Mouse (Mus musculus): ENCODE measurements around the gene Klk9. TPM values are rescaled to one million over a fixed set of nuclear protein-coding genes. Genes with fewer than 3 reads are reported as not detected.

Gene Klk9
- polyA plus RNA-seq (2014; fragmentation: Nextera tagmentation; extraction: Ambion mirVana) = not detected in 2 replicates

GRCm38 (mm10) chr7:43791591-43791990 is at the start of gene Klk9:
Gene Klk9 (plus strand): TSS chr7:43791891.
- 70% methylated on average over 6 of the region's 7 CpGs for WGBS
- Histone ChIP-seq H3K9ac (ENCODE audit: low read length) (no peak within 1 kb of the TSS), H3K27ac (ENCODE audit: low read depth) (no peak within 1 kb of the TSS), H3K36me3 (ENCODE audit: control insufficient read depth, insufficient read depth, low read length) (no peaks in the 10 kb centered on the region), H3K4me2 (ENCODE audit: low read length) (no peak within 1 kb of the TSS), H3K4me3 (ENCODE audit: low read depth, low read length) (no peak within 1 kb of the TSS), H3K9me3 (ENCODE audit: control insufficient read depth, low read length) (no peaks in the 10 kb centered on the region), H3K4me1 (replicated peaks; ENCODE audit: control insufficient read depth, insufficient read depth, low read length) (0 out of 2 replicates have a peak, but pooled peaks cover 4% of the 10 kb centered on the region), H3K27me3 (replicated peaks; ENCODE audit: control insufficient read depth, insufficient read depth, low read length) (0 out of 2 replicates have a peak, but pooled peaks cover 5% of the 10 kb centered on the region)
- DNase-seq (ENCODE audit: low spot score) (no peak), ATAC-seq (replicated peaks; ENCODE audit: low FRiP score, low TSS enrichment, low read depth) (no peak)

DNA sequence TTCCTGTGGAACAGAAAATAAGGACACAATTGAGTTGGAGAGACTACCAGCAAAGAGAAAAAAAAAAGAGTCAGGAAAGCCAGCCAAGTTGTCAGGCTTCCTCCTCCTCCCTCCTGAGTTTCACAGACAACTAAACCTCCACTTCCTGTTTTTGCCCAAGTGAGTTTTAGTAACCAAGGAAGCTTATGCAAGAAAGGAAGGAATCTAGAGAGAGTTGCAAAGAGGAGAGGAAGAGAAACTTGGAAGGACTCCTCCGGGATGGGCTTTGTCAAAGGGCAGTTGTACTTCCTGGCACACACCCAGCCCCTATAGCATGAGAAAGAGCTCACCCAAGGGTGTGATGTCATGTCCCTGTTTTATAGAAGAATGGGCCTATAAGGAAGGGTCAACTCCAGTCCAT is 43.9 kb upstream of the Klk9 start:
- Histone ChIP-seq H3K36me3 (ENCODE audit: control insufficient read depth, insufficient read depth, low read length) (no peaks in the 10 kb centered on the region), H3K27ac (ENCODE audit: low read depth) (no peak overlapping the region), H3K9me3 (ENCODE audit: control insufficient read depth, low read length) (no peaks in the 10 kb centered on the region), H3K27me3 (replicated peaks; ENCODE audit: control insufficient read depth, insufficient read depth, low read length) (no peaks in the 10 kb centered on the region), H3K4me1 (replicated peaks; ENCODE audit: control insufficient read depth, insufficient read depth, low read length) (no peaks in the 10 kb centered on the region), H3K4me2 (ENCODE audit: low read length) (no peak overlapping the region), H3K4me3 (ENCODE audit: low read depth, low read length) (no peak overlapping the region), H3K9ac (ENCODE audit: low read length) (no peak overlapping the region)
- WGBS = 65% methylated on average over 1 of the region's 1 CpGs
- DNase-seq (ENCODE audit: low spot score) = no peak
- no peak for ATAC-seq (replicated peaks; ENCODE audit: low FRiP score, low TSS enrichment, low read depth)

DNA sequence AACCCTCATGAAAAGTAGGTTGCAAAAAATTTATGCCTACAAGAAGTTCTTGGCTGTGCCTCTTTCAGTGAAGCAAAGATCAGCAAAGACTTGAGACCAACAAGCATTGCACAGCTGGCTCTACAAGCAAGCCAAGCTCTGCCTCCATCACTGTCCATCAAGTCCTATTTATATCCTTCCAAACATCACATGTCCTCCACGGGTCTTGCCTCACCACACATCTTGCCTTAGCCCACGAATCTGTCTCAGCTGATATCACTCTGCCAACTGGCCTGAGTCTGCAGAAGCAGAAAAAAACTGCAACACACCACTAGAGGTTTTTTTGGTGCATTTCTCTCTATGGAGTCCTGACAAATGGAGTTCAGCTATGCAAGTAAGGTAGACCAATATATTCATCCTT is 38.9 kb upstream of the Klk9 start:
- no peak overlapping the region for H3K27ac ChIP-seq (ENCODE audit: low read depth)
- H3K27me3 ChIP-seq (replicated peaks; ENCODE audit: control insufficient read depth, insufficient read depth, low read length) = no peaks in the 10 kb centered on the region
- H3K36me3 ChIP-seq (ENCODE audit: control insufficient read depth, insufficient read depth, low read length) = no peaks in the 10 kb centered on the region
- no peak for DNase-seq (ENCODE audit: low spot score)
- no peaks in the 10 kb centered on the region for H3K9me3 ChIP-seq (ENCODE audit: control insufficient read depth, low read length)
- no peak overlapping the region for H3K4me2 ChIP-seq (ENCODE audit: low read length)
- H3K4me3 ChIP-seq (ENCODE audit: low read depth, low read length) = no peak overlapping the region
- H3K9ac ChIP-seq (ENCODE audit: low read length) = no peak overlapping the region
- ATAC-seq (replicated peaks; ENCODE audit: low FRiP score, low TSS enrichment, low read depth) = no peak
- WGBS = 62% methylated on average over 2 of the region's 2 CpGs
- no peaks in the 10 kb centered on the region for H3K4me1 ChIP-seq (replicated peaks; ENCODE audit: control insufficient read depth, insufficient read depth, low read length)

DNA sequence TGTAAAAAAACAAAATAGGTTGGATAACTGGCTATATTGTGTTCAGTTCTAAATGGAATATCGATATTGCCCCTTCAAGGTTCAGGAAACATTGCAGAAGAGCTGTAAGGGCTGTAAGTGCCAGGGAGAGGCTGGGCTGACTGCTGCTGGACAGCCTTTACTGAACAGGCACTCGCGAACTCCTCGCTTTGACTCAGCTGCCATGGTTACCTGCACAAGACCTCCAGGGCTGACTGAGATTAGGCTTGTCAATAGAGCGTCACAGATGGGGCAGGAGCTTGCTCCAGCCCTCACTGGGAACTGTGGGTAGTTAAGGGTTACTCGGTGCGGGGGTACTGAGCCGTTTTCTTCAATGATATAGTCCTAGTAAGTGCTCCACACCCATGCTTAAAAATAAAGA is 25.2 kb upstream of the Klk9 start:
- DNase-seq (ENCODE audit: low spot score) = peak; percentile 37
- 44% methylated on average over 8 of the region's 8 CpGs for WGBS
- ATAC-seq (replicated peaks; ENCODE audit: low FRiP score, low TSS enrichment, low read depth) = no peak
- Histone ChIP-seq H3K9ac (ENCODE audit: low read length) (no peak overlapping the region), H3K4me2 (ENCODE audit: low read length) (no peak overlapping the region), H3K36me3 (ENCODE audit: control insufficient read depth, insufficient read depth, low read length) (no peaks in the 10 kb centered on the region), H3K27ac (ENCODE audit: low read depth) (no peak overlapping the region), H3K4me3 (ENCODE audit: low read depth, low read length) (no peak overlapping the region), H3K27me3 (replicated peaks; ENCODE audit: control insufficient read depth, insufficient read depth, low read length) (no peaks in the 10 kb centered on the region), H3K4me1 (replicated peaks; ENCODE audit: control insufficient read depth, insufficient read depth, low read length) (no peaks in the 10 kb centered on the region), H3K9me3 (ENCODE audit: control insufficient read depth, low read length) (no peaks in the 10 kb centered on the region)

GRCm38 (mm10) chr7:43768597-43768996 is 23.1 kb upstream of the Klk9 start, which contains the start of gene Klk12:
Gene Klk12 (plus strand): TSS chr7:43768897.
- Histone ChIP-seq H3K36me3 (ENCODE audit: control insufficient read depth, insufficient read depth, low read length) (no peaks in the 10 kb centered on the region), H3K9ac (ENCODE audit: low read length) (no peak within 1 kb of the TSS), H3K4me1 (replicated peaks; ENCODE audit: control insufficient read depth, insufficient read depth, low read length) (no peaks in the 10 kb centered on the region), H3K27ac (ENCODE audit: low read depth) (no peak within 1 kb of the TSS), H3K9me3 (ENCODE audit: control insufficient read depth, low read length) (no peaks in the 10 kb centered on the region), H3K27me3 (replicated peaks; ENCODE audit: control insufficient read depth, insufficient read depth, low read length) (no peaks in the 10 kb centered on the region), H3K4me2 (ENCODE audit: low read length) (no peak within 1 kb of the TSS), H3K4me3 (ENCODE audit: low read depth, low read length) (no peak within 1 kb of the TSS)
- WGBS = 79% methylated on average over 4 of the region's 4 CpGs
- DNase-seq (ENCODE audit: low spot score) = peak; percentile 35
- no peak for ATAC-seq (replicated peaks; ENCODE audit: low FRiP score, low TSS enrichment, low read depth)

DNA sequence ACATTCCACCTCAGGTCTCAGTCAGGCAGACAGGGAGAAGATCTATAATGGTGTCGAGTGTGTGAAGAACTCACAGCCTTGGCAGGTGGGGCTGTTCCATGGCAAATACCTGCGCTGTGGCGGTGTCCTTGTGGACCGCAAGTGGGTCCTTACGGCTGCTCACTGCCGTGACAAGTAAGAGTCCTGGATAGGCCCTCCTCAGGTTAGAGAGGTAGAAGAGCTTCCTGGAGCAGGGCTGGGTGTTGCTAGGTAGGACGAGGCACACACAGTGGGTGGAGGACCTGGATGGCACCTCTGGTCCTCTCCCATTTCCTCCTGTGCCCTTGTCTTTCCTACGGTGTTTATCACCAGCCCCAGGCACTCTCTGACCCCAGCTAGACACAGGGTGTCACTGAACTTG is 22.1 kb upstream of the Klk9 start:
- Histone ChIP-seq H3K27me3 (replicated peaks; ENCODE audit: control insufficient read depth, insufficient read depth, low read length) (no peaks in the 10 kb centered on the region), H3K36me3 (ENCODE audit: control insufficient read depth, insufficient read depth, low read length) (no peaks in the 10 kb centered on the region), H3K4me1 (replicated peaks; ENCODE audit: control insufficient read depth, insufficient read depth, low read length) (no peaks in the 10 kb centered on the region), H3K4me2 (ENCODE audit: low read length) (no peak overlapping the region), H3K9ac (ENCODE audit: low read length) (no peak overlapping the region), H3K9me3 (ENCODE audit: control insufficient read depth, low read length) (no peaks in the 10 kb centered on the region), H3K4me3 (ENCODE audit: low read depth, low read length) (no peak overlapping the region), H3K27ac (ENCODE audit: low read depth) (no peak overlapping the region)
- WGBS = 92% methylated on average over 8 of the region's 8 CpGs
- DNase-seq (ENCODE audit: low spot score) = peak; percentile 40
- ATAC-seq (replicated peaks; ENCODE audit: low FRiP score, low TSS enrichment, low read depth) = no peak

- WGBS = 94% methylated on average over 10 of the region's 10 CpGs
Measured at GRCm38 (mm10) chr7:43770701-43771100, 21.0 kb upstream of the Klk9 start.

DNA sequence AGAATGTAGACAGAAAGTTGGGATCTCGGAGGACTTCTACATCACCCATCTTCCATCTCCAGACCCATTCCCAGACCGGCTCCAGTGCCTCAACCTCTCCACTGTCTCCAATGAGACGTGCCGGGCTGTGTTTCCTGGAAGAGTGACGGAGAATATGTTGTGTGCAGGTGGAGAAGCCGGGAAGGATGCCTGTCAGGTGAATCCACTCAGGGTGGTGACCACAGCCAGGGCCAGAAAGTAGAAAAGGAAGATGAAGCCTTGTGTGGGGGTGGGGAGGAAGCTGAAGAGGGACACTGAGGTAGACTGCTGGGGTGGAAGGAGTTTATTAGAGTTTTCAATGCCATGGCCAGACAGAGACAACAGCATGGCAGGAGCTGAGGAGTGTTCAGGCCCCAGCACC is 19.8 kb upstream of the Klk9 start:
- H3K27ac ChIP-seq (ENCODE audit: low read depth) = no peak overlapping the region
- no peaks in the 10 kb centered on the region for H3K36me3 ChIP-seq (ENCODE audit: control insufficient read depth, insufficient read depth, low read length)
- no peaks in the 10 kb centered on the region for H3K9me3 ChIP-seq (ENCODE audit: control insufficient read depth, low read length)
- no peak overlapping the region for H3K4me2 ChIP-seq (ENCODE audit: low read length)
- no peak for ATAC-seq (replicated peaks; ENCODE audit: low FRiP score, low TSS enrichment, low read depth)
- DNase-seq (ENCODE audit: low spot score) = peak; percentile 12
- no peaks in the 10 kb centered on the region for H3K27me3 ChIP-seq (replicated peaks; ENCODE audit: control insufficient read depth, insufficient read depth, low read length)
- H3K4me3 ChIP-seq (ENCODE audit: low read depth, low read length) = no peak overlapping the region
- 92% methylated on average over 6 of the region's 6 CpGs for WGBS
- H3K9ac ChIP-seq (ENCODE audit: low read length) = no peak overlapping the region
- no peaks in the 10 kb centered on the region for H3K4me1 ChIP-seq (replicated peaks; ENCODE audit: control insufficient read depth, insufficient read depth, low read length)

More at GRCm38 (mm10) chr7:43770701-43771100, 21.0 kb upstream of the Klk9 start:
- no peaks in the 10 kb centered on the region for H3K9me3 ChIP-seq (ENCODE audit: control insufficient read depth, low read length)
- H3K4me3 ChIP-seq (ENCODE audit: low read depth, low read length) = no peak overlapping the region
- no peaks in the 10 kb centered on the region for H3K4me1 ChIP-seq (replicated peaks; ENCODE audit: control insufficient read depth, insufficient read depth, low read length)
- DNase-seq (ENCODE audit: low spot score) (peak; percentile 16), ATAC-seq (replicated peaks; ENCODE audit: low FRiP score, low TSS enrichment, low read depth) (no peak)
- H3K27me3 ChIP-seq (replicated peaks; ENCODE audit: control insufficient read depth, insufficient read depth, low read length) = no peaks in the 10 kb centered on the region
- no peak overlapping the region for H3K27ac ChIP-seq (ENCODE audit: low read depth)
- no peak overlapping the region for H3K4me2 ChIP-seq (ENCODE audit: low read length)
- no peak overlapping the region for H3K9ac ChIP-seq (ENCODE audit: low read length)
- H3K36me3 ChIP-seq (ENCODE audit: control insufficient read depth, insufficient read depth, low read length) = no peaks in the 10 kb centered on the region

DNA sequence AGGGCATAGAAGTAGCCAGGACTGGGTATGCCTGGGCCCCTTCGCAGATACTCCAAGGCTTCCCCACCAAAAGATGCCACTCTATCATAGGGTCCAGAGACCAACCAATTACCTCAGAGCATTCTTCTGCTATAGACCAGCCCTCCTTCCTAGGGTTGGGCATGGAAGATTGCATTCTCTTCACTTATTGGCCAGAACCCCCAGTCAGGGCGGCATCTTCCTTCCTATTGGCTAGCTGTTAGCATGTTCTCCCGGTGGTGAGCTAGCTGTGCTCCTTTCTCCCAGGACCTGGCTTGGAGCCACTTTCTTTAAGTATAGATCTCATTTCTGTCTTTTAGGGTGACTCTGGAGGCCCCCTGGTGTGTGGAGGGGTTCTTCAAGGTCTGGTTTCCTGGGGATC is 18.8 kb upstream of the Klk9 start:
- Histone ChIP-seq H3K27ac (ENCODE audit: low read depth) (no peak overlapping the region), H3K4me3 (ENCODE audit: low read depth, low read length) (no peak overlapping the region), H3K4me1 (replicated peaks; ENCODE audit: control insufficient read depth, insufficient read depth, low read length) (no peaks in the 10 kb centered on the region), H3K9me3 (ENCODE audit: control insufficient read depth, low read length) (no peaks in the 10 kb centered on the region), H3K27me3 (replicated peaks; ENCODE audit: control insufficient read depth, insufficient read depth, low read length) (no peaks in the 10 kb centered on the region), H3K4me2 (ENCODE audit: low read length) (no peak overlapping the region), H3K36me3 (ENCODE audit: control insufficient read depth, insufficient read depth, low read length) (no peaks in the 10 kb centered on the region), H3K9ac (ENCODE audit: low read length) (no peak overlapping the region)
- 68% methylated on average over 3 of the region's 3 CpGs for WGBS
- DNase-seq (ENCODE audit: low spot score) (peak; percentile 35), ATAC-seq (replicated peaks; ENCODE audit: low FRiP score, low TSS enrichment, low read depth) (no peak)

Data from intestine, embryonic 14.5 days (tissue).